Mouse (Mus musculus) stomach, embryonic 16.5 days (tissue): ENCODE results near the gene AC161166.1. TPM values are rescaled to one million over a fixed set of nuclear protein-coding genes. Genes with fewer than 3 reads are reported as not detected.

Source experiments
- ATAC-seq: fragments of 200-750 bp; cut with Nextera tagmentation; 2 replicates; pipeline ENCODE4 v1.8.0; 2017; ENCODE audit warnings: moderate number of reproducible peaks, moderate TSS enrichment; ENCODE audit not compliant: insufficient read depth, low FRiP score
- H3K27ac ChIP-seq: fragments of 300-500 bp; sonication (generic); 2 replicates; pipeline ENCODE4 v1.5.1; 2014; ENCODE audit warnings: low read length
- H3K27me3 ChIP-seq: fragments of 300-500 bp; sonication (generic); 2 replicates; pipeline ENCODE4 v1.6.1; 2014; ENCODE audit warnings: low read length, control low read depth, mixed read lengths; ENCODE audit not compliant: control insufficient read depth, insufficient read depth
- H3K36me3 ChIP-seq: fragments of 300-500 bp; sonication (generic); 2 replicates; pipeline ENCODE4 v1.6.1; 2014; ENCODE audit warnings: low read length; ENCODE audit not compliant: control insufficient read depth, insufficient read depth
- H3K4me1 ChIP-seq: fragments of 300-500 bp; sonication (generic); 2 replicates; pipeline ENCODE4 v1.6.1; 2014; ENCODE audit warnings: low read length, control low read depth, mixed read lengths; ENCODE audit not compliant: control insufficient read depth, insufficient read depth
- H3K4me2 ChIP-seq: fragments of 300-500 bp; sonication (generic); 2 replicates; pipeline ENCODE4 v1.6.1; 2014; ENCODE audit warnings: low read depth, low read length, mixed read lengths
- H3K4me3 ChIP-seq: fragments of 300-500 bp; sonication (generic); replicated peaks from 2 replicates; pipeline ENCODE4 v1.5.1; 2014; ENCODE audit warnings: mild to moderate bottlenecking, low read length
- H3K9ac ChIP-seq: fragments of 300-500 bp; sonication (generic); 2 replicates; pipeline ENCODE4 v1.6.1; 2014; ENCODE audit warnings: low read length
- H3K9me3 ChIP-seq: fragments of 300-500 bp; sonication (generic); replicated peaks from 2 replicates; pipeline ENCODE4 v1.6.1; 2016; ENCODE audit warnings: low read length, control low read depth; ENCODE audit not compliant: control insufficient read depth
- WGBS: fragments of 180-500 bp; shearing (Covaris S2); extraction: QIAGEN DNeasy Blood & Tissue Kit; methylation state at CpG from one replicate; pipeline ENCODE4 v1.1.7; 2014; 5-methylcytosine and 5-hydroxymethylcytosine counted together
- polyA plus RNA-seq: library from polyadenylated mRNA; unstranded; fragments of >200 nt; fragmentation: Nextera tagmentation; extraction: Ambion mirVana; gene quantifications from 2 replicates; pipeline ENCODE4 v1.2.1, GENCODE M21; 2015

Gene AC161166.1
- polyA plus RNA-seq, 1 experiment from 2014 or later = 0.30 TPM

DNA sequence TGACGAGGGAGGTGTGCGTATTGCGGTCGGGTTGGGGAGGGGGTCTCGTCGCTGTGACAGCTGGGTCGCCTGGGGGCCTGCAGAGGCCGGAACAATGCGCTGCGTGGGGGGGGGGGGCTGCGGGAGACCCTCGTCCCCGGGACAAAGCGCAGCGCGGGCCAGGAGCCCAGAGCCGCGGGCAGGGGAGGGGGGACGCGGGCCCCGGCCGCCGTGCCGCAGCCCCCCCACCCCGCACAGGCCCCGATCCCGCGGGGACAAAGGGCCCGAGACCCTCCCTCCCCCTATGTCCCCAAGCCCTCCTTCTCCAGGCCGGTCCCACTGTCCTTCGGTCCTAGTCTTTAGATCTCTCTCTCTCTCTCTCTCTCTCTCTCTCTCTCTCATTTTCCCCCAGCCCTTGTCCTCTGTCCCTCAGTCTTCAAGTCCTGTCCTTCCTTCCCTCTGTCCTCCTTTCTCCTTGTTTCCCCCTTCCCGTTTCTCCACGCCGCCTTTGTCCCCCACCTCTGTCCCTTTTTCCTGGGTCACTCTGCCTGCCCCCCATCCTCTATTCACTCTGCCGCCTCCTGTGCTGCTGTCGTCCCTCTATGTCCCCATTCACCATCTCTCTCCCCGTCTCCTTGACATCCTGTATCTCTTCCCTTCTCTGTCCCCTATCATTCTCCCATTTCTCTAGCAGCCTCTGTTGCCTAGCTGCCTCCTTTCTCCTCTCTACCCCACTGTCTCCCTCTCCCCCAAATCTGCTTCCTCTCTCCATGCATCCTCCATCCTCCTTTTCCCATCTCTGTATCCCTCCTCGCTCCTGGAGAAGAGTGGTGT lies 29.8 kb downstream of the AC161166.1 start:
- no peak for ATAC-seq
- WGBS = 5% methylated on average over 13 of the region's 38 CpGs
- no peaks in the 10 kb centered on the region for H3K36me3 ChIP-seq
- peak overlapping the region; percentile 80 for H3K9ac ChIP-seq
- H3K4me3 ChIP-seq = peak overlapping the region; percentile 61
- peaks cover 7% of the 10 kb centered on the region; the same call in 1 of the 2 replicates for H3K27me3 ChIP-seq
- no peak overlapping the region for H3K27ac ChIP-seq
- H3K9me3 ChIP-seq = no peaks in the 10 kb centered on the region
- peaks cover 17% of the 10 kb centered on the region for H3K4me1 ChIP-seq
- H3K4me2 ChIP-seq = peak overlapping the region; percentile 97

DNA sequence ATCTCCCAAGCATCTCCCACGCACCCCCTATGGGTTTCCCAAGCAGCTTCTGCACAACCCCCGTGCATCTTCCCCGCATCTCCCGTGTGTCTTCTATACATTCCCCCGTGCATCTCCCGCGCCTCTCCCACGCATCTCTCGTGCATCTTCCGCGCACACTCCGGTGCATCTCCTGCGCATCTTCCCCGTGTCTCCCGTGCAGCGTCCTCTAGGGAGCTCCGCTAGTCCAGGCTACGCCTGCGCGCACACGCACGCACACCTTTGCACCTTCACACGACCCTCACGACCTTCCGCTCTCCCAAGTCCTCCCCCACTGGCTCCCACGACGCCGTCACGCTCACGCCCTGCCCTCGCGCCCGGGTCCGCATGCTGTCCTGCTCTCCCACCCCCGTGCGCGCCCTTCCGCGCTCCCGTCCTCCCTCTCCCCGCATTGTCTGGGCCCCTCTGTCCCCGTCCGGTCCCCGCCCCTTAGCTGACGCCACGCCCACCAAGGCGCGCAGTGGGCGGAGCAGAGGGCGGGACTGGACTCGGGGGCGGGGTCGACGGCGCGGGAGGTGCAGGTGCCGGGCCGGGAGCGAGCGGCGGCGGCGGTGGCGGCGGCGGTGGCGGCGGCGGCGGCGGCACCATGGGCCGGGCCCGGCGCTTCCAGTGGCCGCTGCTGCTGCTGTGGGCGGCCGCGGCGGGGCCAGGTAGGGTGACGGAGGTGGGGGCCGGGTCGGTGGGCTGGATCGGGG lies 30.6 kb downstream of the AC161166.1 start, which contains the start of gene Cadm4:
Cadm4 (plus strand) TSS at position 550 of the 734 bp plus-strand sequence.
- H3K9ac ChIP-seq = peak within 1 kb of the TSS; percentile 80
- no peaks in the 10 kb centered on the region for H3K36me3 ChIP-seq
- peak; percentile 89 for ATAC-seq
- H3K27ac ChIP-seq = peak within 1 kb of the TSS; percentile 33; the same call in 1 of the 2 replicates
- WGBS = under 1% methylated on average over 71 of the region's 83 CpGs
- H3K4me2 ChIP-seq = peak within 1 kb of the TSS; percentile 97
- H3K4me1 ChIP-seq = peaks cover 14% of the 10 kb centered on the region
- no peaks in the 10 kb centered on the region for H3K9me3 ChIP-seq
- peak within 1 kb of the TSS; percentile 61 for H3K4me3 ChIP-seq
- H3K27me3 ChIP-seq = peaks cover 7% of the 10 kb centered on the region; the same call in 1 of the 2 replicates

DNA sequence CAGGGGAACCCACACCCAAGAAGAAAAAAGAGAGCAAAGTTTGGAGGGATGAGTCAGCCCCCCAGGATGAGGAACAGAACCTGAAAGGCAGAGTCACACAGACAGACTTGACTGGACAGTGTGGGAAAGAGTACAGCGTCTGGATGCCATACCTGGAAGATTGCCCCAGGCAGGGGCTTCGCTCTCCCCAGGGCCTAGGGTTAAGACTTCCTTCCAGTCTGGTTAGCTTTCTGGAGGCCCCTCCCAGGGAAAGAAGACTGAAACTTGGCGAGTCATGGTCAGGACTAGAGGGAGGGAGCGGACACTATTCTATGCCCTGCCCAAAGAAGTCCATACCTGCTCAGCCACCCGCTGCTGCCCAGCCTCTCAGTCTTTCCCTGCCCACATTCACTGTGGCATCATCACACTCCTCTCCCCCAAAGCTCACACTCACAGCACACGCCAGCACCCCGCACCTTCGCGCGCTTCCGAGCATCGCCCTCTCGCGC lies 31.2 kb downstream of the AC161166.1 start:
- peak overlapping the region; percentile 80 for H3K9ac ChIP-seq

DNA sequence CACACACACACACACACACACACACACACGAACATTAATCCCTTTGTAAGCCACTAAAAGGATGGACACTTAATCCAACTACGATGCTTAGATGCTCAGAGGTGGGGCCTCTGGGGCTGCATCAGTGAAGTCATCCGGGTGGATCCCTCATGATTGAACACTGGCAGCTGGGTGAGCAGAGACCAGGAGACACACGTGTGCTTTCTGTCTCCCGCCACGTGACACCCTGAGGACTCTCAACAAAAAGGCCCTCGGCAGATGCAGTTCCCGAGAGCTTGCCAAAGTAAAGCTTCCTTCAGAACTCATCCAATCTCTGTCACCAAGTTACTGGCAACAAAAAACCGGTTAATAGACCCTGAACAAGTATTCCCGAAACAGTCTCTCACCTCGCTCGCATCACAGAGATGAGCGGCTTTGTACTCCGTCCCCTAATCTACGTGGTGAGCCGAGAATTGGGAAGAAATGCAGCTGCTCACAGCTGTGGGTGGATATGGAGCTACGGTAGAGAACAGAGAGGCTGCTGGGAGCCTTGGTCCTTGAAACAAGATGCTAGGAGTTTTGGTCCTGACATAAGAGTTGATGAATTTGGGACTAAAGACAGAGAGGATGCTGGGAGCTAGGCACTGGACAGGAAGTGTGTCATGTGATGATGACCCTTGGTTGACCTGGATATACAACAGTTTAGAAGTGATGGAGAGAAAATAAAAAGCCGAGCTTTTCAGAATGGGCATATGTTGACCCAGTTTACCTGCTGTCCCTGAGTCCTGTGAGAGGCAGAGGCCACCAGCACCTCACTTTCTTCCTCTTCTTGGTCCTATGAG lies 31.9 kb downstream of the AC161166.1 start:
- no peaks in the 10 kb centered on the region for H3K36me3 ChIP-seq
- no peak overlapping the region for H3K4me3 ChIP-seq
- no peak for ATAC-seq
- peaks cover 14% of the 10 kb centered on the region for H3K4me1 ChIP-seq
- H3K4me2 ChIP-seq = peak overlapping the region; percentile 97; the same call in 1 of the 2 replicates
- peaks cover 7% of the 10 kb centered on the region; the same call in 1 of the 2 replicates for H3K27me3 ChIP-seq
- WGBS = 46% methylated on average over 18 of the region's 18 CpGs
- no peak overlapping the region for H3K9ac ChIP-seq
- no peaks in the 10 kb centered on the region for H3K9me3 ChIP-seq
- peak overlapping the region; percentile 35 for H3K27ac ChIP-seq

More for the DNA sequence above, 31.2 kb downstream of the AC161166.1 start:
- Histone ChIP-seq H3K4me3 (peak overlapping the region; percentile 61), H3K27me3 (peaks cover 7% of the 10 kb centered on the region; the same call in 1 of the 2 replicates), H3K9me3 (no peaks in the 10 kb centered on the region), H3K27ac (peak overlapping the region; percentile 35; the same call in 1 of the 2 replicates), H3K4me2 (peak overlapping the region; percentile 97), H3K36me3 (no peaks in the 10 kb centered on the region), H3K4me1 (peaks cover 14% of the 10 kb centered on the region)
- 16% methylated on average over 14 of the region's 14 CpGs for WGBS
- ATAC-seq = peak; percentile 1; the same call in 1 of the 2 replicates

DNA sequence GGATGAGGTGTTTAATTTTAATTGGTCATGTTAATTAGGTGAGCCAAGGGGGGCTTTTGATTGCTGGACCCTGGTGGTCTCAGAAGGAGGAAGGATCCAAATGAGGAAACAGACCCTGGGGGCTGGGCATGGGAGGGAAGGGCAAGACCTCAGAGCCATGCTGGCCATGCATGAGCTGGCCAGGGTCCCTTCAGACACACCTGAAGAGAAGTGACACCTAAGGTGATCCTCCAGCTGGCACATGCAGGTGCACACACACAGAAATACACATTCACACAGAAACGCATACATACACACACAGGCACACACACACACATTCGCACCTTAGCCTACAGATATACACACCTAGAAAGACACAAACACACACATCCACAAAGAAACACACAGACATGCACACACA lies 32.6 kb downstream of the AC161166.1 start:
- H3K9me3 ChIP-seq = no peaks in the 10 kb centered on the region
- ATAC-seq = no peak

DNA sequence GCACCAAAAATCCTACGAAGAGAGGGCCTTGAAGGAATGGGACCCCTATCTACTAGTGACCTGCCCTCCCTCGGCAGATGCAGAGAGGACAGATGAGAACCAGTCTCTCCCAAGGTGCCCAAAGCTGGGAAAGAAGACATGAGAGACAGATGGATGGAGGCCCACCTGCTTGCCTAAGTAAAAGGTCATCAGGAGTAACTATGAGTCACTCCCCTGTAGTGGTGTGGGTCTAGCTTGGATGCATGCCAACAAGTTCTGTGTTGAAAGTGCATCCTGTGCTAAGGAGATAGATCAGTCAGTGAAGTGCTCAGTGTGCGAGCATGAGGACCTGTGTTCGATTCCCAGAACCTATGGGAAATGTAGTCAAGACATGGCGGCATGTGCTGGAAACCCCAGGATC lies 33.3 kb downstream of the AC161166.1 start:
- H3K27me3 ChIP-seq = peaks cover 7% of the 10 kb centered on the region; the same call in 1 of the 2 replicates
- no peak overlapping the region for H3K4me2 ChIP-seq
- H3K27ac ChIP-seq = no peak overlapping the region
- H3K9ac ChIP-seq = no peak overlapping the region
- H3K4me3 ChIP-seq = no peak overlapping the region
- no peaks in the 10 kb centered on the region for H3K9me3 ChIP-seq
- H3K36me3 ChIP-seq = no peaks in the 10 kb centered on the region
- WGBS = 82% methylated on average over 5 of the region's 5 CpGs
- peaks cover 14% of the 10 kb centered on the region for H3K4me1 ChIP-seq
- ATAC-seq = no peak

More for the DNA sequence above, 32.6 kb downstream of the AC161166.1 start:
- peaks cover 14% of the 10 kb centered on the region for H3K4me1 ChIP-seq
- H3K9ac ChIP-seq = no peak overlapping the region
- no peaks in the 10 kb centered on the region for H3K36me3 ChIP-seq
- H3K4me2 ChIP-seq = no peak overlapping the region
- WGBS = 89% methylated on average over 2 of the region's 2 CpGs
- H3K27ac ChIP-seq = no peak overlapping the region
- H3K27me3 ChIP-seq = peaks cover 7% of the 10 kb centered on the region; the same call in 1 of the 2 replicates
- H3K4me3 ChIP-seq = no peak overlapping the region

DNA sequence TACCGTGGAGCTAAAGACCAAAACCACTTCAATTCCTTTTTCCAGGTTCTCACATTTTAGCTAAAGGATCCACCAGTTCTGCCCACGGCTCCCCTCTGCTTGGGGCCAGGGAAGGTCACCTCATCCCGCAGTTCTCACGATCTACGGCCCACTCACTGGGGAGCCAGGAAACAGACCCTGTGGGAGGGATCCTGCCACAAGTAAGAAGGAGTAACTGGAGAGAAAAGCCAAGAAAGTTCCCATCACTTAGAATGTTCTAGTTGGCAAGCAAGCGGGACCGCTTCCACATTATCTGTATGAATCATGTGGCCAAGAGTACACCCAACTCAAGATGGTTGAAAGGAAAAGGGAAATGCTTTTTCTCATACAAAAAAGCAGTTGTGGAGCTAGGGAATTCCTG lies 35.4 kb downstream of the AC161166.1 start:
- peaks cover 7% of the 10 kb centered on the region for H3K36me3 ChIP-seq
- no peaks in the 10 kb centered on the region for H3K9me3 ChIP-seq
- no peak overlapping the region for H3K4me2 ChIP-seq
- WGBS = 82% methylated on average over 7 of the region's 7 CpGs
- ATAC-seq = no peak
- H3K4me1 ChIP-seq = peaks cover 14% of the 10 kb centered on the region
- H3K27ac ChIP-seq = no peak overlapping the region
- no peak overlapping the region for H3K4me3 ChIP-seq
- no peaks in the 10 kb centered on the region for H3K27me3 ChIP-seq
- H3K9ac ChIP-seq = no peak overlapping the region

- no peak for ATAC-seq
- H3K4me3 ChIP-seq = no peak overlapping the region
- H3K9ac ChIP-seq = no peak overlapping the region
- H3K36me3 ChIP-seq = peaks cover 7% of the 10 kb centered on the region
- peaks cover 11% of the 10 kb centered on the region for H3K4me1 ChIP-seq
- 80% methylated on average over 8 of the region's 8 CpGs for WGBS
- H3K4me2 ChIP-seq = no peak overlapping the region
- H3K9me3 ChIP-seq = no peaks in the 10 kb centered on the region
- no peaks in the 10 kb centered on the region for H3K27me3 ChIP-seq
- H3K27ac ChIP-seq = no peak overlapping the region
Observed at GRCm38 (mm10) chr7:24476338-24476737, 35.9 kb downstream of the AC161166.1 start.
